Mouse (Mus musculus) layer of hippocampus, postnatal 10 days (tissue): ENCODE measurements around the gene BC004004. TPM values are rescaled to one million over a fixed set of nuclear protein-coding genes. Genes with fewer than 3 reads are reported as not detected.
A peak's percentile ranks its signal among the peaks of the same experiment; 100 is the strongest.

Experiments
- DNase-seq, 2 experiments: peaks; one replicate each; pipeline ENCODE4 v3.0.0; 2021; ENCODE audit warnings: low spot score in 2 of 2
- total RNA-seq, 2 experiments: library from RNA; stranded (reverse); gene quantifications; 2 replicates each; pipeline ENCODE4 v1.2.3; 2021

The BC004004 gene
- total RNA-seq, 2 experiments from 2014 or later: 86.0 to 106 TPM

DNA sequence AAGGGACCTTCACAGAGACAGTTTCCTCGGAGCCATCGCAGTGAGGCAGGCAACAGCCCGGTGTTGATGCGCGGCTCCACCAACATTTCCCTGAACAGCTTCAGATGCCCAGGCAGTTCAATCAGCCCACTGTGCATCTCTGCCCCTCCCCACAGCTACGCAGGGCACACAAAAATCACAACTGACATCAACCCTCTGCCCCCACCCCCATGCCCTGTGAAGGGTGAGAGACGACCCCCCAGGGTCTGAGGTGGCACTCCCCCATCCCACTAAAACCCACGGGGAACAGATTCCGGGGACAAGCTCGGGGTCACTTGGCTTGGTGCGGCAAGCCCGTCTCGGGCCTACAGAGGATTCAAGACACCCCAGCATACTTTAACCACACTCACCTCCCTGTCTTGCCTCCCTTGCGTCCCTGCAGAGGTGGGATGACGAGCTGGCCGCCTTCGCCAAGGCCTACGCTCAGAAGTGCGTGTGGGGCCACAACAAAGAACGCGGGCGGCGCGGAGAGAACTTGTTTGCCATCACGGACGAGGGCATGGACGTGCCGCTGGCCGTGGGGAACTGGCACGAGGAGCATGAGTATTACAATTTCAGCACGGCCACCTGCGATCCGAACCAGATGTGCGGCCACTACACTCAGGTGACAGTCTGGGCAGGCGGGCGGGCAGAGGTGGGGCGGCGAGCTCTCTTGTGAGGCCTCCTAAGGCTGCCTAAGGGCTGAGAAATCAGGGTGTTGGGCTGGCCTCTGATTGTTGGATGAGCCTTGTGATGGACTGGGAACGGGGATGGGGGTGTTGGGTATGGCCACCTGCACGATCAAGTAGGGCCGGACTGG lies 53.4 kb downstream of the BC004004 start:
- DNase-seq: no peak

DNA sequence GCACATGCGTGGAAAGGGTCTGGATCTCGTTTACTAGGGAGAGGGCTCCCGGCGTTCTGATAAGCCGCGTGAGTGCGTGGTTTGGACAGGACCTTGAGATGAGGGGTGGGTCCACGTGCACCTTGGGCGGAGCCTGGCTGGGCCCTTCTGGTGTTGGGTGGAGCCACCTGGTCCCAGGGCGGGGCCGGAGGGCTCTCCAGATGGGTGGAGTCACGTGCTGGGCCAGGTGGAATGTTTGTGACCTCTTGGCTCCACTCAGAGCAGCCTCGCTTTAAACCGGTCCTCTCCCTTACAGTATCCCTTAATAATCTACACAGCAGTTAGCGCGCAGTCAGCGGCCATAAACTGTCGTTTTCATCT lies 54.0 kb downstream of the BC004004 start:
- no peak for DNase-seq

DNA sequence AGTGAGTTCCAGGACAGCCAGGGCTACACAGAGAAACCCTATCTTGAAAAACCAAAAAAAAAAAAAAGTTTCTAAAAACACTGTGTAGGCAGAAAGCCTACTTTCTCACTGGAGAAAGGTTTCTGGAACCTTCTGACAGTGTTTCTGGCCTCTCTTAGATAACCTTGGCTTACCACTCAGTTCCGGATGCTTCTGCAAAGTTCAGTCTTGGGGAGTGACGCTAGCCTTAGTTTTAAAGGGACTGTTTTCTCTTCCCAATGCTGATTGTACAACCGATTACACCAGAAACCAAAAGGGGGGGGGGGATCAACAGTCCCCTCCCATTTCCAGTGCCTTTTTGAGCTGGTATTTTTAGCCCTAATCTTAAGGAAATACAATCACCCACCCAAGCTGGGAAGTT lies 55.0 kb downstream of the BC004004 start:
- no peak for DNase-seq

DNA sequence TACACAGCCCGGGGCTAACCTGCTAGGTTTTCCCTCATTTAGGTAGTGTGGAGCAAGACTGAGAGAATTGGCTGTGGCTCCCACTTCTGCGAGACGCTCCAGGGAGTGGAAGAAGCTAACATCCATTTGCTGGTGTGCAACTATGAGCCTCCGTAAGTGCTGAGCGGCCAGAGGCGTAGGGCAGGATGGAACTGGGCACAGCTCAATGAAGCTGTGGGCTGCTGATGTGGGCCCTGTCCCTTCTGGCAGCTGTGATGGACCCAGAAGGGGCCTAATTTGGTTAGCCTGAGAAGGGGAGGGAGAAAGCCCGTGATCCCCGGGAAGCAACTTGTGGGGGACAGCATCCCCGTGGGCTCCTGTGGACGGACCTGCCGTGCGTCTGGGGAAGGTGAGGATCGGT lies 57.2 kb downstream of the BC004004 start:
- no peak for DNase-seq

DNA sequence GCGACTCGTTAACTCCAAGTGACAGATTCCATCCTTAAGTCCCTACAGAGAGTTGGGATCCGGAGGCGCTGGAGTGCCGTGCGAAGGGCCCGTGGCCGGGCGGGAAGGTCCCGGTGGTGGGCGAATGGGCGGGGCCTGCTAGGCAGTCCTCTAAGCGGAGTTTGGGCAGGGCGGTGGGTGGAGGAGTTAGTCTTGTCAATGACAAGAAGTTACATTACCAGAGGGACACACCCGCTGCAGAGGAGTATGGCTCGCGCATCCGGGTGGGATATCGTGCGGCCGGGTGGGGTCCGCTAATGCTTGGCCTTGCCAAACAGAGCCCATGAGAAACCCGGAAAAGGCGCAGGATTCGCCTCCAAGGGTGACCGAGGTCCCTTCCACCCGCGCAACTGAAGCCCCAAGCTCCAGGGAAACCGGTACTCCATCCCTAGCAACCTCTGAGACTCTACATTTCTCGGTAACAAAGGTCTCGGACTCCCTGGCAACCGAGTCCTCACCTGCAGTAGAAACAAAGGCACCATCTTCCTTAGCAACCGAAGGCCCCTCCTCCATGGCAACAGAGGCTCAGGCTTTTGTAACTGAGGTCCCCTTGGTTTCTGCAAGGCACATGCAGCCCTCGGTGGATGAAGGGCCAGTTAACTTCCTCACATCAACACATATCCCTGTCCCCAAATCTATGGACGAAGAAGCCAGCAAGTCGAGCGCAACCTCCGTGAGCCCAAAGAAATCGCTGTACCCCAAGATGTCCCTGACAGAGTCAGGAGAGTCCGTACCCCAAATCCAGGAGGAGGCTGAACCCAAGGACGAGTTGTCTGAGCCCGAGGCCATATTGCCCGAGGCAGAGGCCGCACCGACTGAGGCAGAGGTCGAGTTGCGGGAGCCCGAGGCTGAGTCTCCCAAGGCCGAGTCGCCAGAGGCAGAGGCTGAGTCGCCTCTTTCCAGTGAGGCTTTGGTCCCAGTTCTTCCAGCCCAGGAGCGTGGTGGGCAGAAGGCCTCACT lies 58.2 kb downstream of the BC004004 start:
- no peak for DNase-seq

DNA sequence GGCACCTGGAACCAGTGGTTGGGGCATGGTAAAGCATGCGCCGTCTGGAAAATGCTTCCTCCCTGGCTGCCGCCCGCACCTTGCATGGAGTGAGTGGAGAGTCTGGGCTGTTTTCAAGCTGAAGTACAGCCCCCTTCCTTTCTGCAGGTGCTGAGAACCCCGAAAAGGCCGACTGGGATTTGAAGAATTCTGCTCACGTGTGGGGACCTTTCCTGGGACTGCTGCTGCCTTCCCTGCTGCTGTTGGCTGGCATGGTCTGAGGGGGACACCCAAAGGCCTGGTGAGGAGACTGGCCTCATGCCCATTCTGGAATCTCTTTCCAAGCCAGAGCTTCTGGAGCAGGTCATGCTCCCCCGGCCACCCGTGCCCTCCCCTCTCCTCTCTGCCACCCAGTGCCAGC lies 59.1 kb downstream of the BC004004 start:
- no peak for DNase-seq

DNA sequence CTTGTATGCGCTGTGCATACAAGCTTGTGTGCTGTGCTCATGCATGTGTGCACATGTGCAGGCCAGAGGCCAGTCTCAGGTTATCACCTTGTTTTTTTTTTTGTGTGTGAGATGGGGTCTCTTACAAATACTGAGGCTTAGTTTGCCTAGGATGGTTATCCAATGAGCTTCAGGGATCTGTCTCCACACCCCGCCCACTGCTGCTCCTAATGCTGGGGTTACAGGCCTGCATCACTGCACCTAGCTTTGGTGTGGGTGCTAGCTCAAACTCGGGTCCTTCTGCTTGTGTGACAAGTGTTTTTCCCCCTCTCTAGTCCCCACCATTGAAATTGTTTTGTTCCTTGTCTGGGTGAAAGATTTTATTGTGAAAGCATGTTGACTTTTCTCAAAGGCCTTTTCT lies 61.6 kb downstream of the BC004004 start:
- no peak for DNase-seq

DNA sequence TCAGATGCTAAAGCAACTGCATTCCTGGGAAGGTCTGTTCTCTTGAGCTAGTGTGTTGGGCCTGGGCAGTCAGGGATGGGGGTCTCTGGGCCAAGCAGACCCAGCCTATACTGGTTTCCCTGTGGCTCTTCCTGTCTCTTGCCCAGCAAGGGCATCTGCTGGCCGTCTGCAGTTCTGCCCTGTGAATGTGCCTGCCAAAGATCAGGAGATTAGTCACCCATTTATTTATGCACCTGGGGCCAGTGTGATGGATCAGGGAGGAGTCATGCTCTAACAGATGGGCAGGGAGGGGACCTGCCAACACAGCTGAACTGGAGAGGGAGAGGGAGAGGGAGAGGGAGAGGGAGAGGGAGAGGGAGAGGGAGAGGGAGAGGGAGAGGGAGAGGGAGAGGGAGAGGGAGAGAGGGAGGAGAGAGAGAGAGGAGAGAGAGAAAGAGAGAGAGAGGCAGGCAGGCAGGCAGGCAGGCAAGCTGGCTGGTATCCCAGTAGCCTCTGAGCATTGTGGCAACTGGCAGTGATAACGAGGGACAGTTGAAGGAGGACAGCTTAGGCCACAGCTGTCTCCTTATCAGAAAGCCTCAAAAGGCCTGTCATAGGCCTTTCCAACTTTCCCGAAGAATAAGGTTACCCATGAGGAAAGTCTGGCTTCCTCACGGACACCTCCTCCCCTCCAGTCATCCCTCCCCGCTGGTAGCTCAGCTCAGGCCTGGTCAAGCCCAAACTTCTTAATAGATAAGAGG lies 62.3 kb downstream of the BC004004 start:
- no peak for DNase-seq

DNA sequence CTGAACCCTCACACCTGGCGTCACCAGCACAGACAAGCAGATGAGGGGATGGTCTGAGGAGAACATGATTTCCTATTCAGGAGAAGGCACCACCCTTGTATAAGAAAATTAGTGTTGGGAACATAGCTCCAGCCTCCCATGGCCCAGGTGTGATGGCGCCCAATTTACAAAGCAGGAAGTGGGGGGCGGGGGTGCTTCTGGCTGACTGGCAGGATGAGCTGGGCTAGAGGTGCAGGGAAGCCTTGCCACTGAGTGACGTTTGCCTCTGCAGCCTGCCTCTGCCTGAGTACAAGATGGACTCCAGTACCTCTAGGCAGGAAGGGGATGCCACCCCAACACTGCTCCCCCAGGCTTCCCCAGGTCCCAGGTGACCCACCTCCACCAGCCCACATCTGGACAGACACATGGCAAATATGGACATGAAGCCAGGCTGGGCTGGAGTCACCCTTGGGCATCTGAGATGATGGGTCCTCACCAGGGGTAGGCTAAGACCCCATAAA lies 63.6 kb downstream of the BC004004 start:
- no peak for DNase-seq

DNA sequence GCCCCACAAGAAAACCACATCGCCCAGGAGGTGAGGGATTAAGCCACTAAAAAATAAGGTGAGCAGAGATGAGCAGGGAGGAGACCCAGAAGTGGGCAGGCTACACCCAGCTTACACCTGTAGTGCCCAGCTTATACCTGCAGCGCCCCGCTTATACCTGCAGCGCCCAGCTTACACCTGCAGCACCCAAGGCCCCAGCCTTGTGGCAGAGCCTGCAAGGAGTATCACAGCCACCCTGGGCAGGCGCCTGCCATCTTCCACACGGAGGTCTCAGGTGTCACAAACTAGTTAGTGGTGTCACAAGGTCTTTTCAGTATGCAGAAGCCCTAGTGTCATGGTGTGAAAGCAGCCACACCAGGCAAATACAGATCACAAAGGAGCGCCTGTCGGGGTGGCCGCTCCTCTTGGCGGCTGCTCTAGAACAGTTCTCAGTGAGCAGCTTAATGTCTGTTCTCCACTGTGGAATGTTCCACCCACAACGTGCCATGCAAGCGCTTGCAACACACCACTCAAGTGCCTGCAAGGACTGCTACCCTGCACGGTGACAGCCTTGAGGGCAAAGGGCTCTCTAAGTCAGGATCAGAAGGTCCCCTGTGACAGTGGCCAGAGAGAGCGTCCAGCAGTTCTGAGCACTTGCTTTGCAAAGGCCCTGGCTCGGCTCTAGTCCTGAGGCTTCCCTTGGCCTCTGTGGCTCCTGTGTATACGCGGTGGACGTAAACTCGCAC lies 67.8 kb downstream of the BC004004 start:
- no peak for DNase-seq

DNA sequence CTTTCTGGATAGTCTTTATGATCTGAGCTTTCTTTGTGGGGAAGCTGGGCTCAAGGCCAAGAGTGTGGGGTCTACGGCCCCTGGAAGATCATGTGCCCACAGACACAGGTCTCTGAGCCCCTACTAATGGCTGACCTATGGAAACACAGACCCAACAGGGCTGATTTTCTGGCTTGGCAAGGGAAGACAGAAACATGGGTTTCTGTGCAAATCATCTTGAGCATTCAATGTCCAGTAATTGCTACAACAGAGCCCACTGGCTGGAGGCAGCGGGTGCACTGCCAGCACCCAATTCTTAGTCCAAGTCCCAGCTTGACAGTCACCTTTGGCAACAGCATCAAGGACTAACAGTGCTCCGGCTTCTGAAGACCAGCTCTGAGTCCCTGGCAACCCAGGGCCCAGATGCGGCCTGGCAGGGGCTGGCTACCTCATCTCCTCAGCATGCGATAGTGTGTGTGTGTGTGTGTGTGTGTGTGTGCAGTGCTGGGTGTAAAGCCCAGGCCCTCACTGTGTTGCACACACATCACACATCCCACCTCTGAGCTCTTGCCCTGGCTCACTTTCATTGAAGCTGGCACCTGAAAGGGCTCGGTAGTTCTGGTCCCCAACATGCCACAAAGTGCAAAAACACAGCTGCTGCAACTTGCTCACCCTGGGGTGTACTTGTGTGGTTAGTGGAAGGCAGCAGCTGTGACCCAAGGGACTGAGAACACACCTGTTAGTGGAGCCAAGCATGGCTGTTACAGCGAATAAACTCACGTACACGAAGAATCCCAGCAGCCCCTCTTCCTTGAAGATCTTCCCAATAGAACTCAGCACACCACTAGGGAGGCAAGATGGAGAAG lies 69.6 kb downstream of the BC004004 start:
- peak; percentile 50 to 64 for DNase-seq

DNA sequence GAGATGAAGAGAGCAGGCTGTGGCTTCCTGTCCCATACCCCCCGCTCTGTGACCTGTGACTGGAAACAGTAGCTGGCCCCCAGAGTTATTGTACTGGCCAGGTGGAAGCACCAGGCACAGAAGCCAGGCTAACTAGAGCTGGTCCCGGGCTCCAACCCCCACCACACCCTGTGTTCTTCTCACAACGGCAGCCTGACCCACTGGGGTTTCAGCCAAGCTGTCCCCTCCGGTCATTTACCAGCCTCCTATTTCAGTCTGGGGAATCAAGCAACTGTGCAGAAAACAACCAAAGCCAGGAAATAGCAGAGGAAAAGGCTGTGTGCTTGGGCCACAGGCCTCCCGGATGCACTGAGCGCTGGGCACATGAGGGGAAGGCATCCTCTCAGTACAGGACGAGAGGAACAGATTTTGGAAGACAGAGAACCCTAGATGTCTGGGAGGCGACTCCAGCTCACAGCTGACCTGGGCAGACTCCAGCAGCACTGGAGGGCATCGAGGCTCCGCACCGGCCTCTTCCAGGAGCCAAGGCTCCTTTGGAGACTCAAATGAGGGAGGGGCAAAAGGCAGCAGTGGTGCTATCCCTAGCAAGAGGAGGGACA lies 70.7 kb downstream of the BC004004 start:
- peak in 1 of 2 experiments; percentile 58 for DNase-seq

DNA sequence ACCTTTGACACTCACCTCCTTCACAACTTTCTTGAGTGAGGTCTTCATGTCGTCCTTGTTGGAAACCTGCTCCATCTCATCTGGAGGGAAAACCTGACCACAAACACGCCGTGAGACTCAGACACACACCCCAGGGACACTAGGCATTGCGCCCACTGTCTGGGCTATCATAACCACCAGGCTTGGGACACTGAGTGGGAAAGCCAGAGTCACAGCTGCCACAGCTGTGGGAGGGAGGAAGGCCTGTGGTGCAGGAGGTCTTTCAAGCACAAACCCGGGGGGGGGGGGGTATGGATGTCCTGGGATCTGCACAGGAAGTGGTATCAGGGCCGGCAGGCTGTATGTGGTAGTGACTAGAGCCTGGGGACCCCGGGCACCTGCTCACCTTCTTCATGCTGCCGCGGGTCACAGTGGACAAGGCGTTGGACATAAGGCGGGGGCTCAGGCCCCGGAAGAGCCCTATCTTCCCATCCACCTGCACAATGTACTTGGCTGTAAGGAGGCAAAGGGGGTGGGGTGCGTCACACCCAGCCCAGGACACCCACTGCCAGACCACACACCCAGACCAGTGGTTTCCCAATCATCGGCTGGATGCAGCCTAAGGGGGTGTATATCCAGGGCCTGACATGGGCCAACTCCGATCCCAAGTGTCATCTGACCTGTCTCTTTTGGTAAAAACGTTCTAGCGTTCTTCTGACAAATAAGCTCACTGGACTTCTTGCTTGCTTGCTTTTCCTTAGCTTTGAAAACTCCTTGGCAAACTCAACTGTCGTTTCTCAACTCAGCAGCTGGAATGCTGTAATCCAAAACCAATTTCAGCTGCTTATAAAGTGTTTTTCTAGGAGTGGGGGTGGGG lies 72.0 kb downstream of the BC004004 start:
- no peak for DNase-seq

DNA sequence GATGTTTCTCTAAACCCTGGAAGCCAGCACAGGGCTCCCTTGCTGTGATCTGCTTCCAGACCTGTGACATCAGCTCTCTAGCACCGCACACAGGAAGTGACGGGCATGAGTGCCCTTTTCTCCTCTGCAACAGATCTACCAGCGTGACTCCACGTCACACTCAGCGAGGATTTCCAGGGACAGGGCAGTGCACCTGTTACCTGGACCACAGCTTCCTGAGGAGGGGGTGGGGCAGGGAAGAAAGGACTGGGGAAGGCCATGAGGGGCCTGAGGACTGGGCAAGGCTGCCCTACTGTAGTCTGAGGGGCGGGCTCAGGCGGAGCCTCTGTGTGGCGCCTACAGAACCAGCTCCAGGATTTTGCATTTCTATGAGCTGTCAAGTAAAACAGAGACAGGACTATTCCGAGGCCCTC lies 73.0 kb downstream of the BC004004 start:
- DNase-seq: no peak

DNA sequence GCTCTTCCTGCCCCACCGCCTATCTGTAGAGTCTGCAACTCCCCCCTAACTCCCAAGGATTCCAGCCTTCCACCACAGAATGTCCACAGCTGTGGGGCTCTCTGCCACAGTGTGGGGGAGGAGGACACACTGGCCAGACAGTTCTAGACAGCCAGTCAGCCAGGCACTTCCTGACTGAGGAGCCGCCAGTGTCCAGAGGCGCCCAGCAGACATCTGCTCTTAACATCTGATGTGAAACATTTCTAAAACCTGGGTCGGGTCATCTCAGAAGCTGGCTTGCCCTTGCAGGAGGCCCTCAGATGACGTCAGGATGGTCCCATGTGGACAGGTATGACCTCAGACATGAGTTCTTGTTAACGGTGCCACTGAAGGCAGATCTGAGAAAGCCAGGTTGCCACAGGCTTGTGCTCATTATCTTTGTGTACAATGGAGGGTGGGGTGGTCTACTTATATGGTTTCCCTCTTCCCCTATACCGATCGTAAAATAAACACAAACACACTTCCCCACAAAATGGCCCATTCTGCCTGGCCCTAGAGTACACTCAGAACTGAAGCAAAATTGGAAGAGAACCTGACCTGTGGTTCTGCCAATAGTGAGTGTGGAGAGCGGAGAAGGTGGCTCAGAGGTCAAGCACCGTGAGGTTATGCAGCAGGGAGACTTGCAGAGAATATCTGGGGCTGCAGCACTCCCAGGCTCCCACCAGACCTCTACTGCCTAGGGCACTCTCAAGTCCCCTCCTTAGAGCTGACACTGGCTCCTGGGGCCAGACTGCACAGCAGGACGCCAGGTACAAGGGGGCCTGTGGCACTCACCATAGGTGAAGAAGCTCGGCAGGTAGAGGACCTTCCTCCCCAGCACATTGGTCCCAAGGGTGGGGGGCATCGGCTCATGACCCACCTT lies 73.7 kb downstream of the BC004004 start:
- DNase-seq: no peak

DNA sequence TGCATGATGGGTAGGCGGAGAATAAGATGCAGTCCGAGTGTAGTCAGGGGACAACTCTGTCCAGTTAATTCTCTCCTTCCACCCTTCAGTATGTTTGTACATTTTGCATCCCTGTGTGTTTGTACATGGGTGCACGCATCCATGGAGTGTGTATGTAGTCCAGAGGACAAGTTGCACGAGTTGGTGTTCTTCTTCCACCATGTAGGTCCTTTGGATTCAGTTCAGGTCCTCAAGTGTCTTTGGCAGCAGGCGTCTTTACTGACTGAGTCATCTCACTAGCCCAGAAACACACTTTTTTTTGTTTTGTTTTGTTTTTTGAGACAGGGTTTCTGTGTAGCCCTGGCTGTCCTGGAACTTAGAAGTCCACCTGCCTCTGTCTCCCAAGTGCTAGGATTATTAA lies 74.7 kb downstream of the BC004004 start:
- no peak for DNase-seq

DNA sequence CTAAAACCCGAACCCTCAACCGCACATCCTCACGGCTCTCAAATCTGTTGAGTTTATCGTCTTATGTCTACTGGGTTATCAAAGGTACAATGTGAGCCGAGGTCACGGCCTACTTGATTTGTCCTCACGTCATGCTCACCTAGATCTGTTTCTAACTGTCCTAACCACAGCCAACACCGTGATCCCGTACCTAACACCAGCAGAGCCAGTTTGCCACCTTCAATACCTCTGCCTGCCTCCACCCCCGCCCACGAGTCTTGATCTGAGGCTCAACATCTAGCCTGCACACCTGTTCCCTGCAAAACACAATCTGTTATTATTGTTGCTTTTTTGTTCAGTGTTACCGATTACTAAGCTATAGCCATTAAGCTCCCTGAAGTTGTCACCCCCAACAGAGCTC lies 76.7 kb downstream of the BC004004 start:
- no peak for DNase-seq
